Mouse (Mus musculus) C2C12 (cell line): ENCODE measurements at regions not wholly inside any gene's neighbourhood (a gene's known extent, or its start where the extent isn't known, plus 50 kb on each side); places are given as distances from the start of the nearest gene placed in this dataset.

Experiments used
- H3K27me3 ChIP-seq: one replicate; pipeline ENCODE4 v1.6.1; 2011; ENCODE audit not compliant: control insufficient read depth, insufficient read depth, insufficient read length
- H3K36me3 ChIP-seq: one replicate; pipeline ENCODE4 v1.6.1; 2011; ENCODE audit not compliant: control insufficient read depth, insufficient read depth
- H3K4me3 ChIP-seq: one replicate; pipeline ENCODE4 v1.5.1; 2011; ENCODE audit warnings: mild to moderate bottlenecking, control low read depth; ENCODE audit not compliant: poor library complexity, insufficient read depth, severe bottlenecking
- H3K79me2 ChIP-seq: one replicate; pipeline ENCODE4 v1.6.1; 2011; ENCODE audit not compliant: control insufficient read depth, insufficient read depth
- H3K79me3 ChIP-seq: one replicate; pipeline ENCODE4 v1.6.1; 2011; ENCODE audit warnings: low read depth, control low read depth
- H3ac ChIP-seq: one replicate; pipeline ENCODE3; 2011; ENCODE audit warnings: low read depth; ENCODE audit not compliant: control insufficient read depth, insufficient read length
- CEBPB ChIP-seq: IDR thresholded peaks from one replicate; pipeline ENCODE4 v1.6.1; 2011; ENCODE audit warnings: low read depth, mild to moderate bottlenecking, control low read depth, moderate library complexity
- CTCF ChIP-seq: IDR thresholded peaks from one replicate; pipeline ENCODE4 v1.5.1; 2011; ENCODE audit not compliant: control insufficient read depth, insufficient read depth, insufficient read length
- FOSL1 ChIP-seq: IDR thresholded peaks from one replicate; pipeline ENCODE4 v1.8.0; 2011; ENCODE audit warnings: mild to moderate bottlenecking, low read length; ENCODE audit not compliant: poor library complexity, insufficient read depth, severe bottlenecking
- MAX ChIP-seq: IDR thresholded peaks from one replicate; pipeline ENCODE4 v1.6.1; 2011; ENCODE audit warnings: mild to moderate bottlenecking, control low read depth
- MYOD1 ChIP-seq: IDR thresholded peaks from one replicate; pipeline ENCODE4 v1.6.1; 2011; ENCODE audit warnings: low read depth; ENCODE audit not compliant: control insufficient read depth, insufficient read length
- MYOG ChIP-seq: IDR thresholded peaks from one replicate; pipeline ENCODE4 v1.6.1; 2011; ENCODE audit not compliant: control insufficient read depth, insufficient read length; ENCODE audit errors: extremely low read depth
- USF1 ChIP-seq: IDR thresholded peaks from one replicate; pipeline ENCODE4 v1.6.1; 2011; ENCODE audit warnings: low read depth, mild to moderate bottlenecking, control low read depth, moderate library complexity

DNA sequence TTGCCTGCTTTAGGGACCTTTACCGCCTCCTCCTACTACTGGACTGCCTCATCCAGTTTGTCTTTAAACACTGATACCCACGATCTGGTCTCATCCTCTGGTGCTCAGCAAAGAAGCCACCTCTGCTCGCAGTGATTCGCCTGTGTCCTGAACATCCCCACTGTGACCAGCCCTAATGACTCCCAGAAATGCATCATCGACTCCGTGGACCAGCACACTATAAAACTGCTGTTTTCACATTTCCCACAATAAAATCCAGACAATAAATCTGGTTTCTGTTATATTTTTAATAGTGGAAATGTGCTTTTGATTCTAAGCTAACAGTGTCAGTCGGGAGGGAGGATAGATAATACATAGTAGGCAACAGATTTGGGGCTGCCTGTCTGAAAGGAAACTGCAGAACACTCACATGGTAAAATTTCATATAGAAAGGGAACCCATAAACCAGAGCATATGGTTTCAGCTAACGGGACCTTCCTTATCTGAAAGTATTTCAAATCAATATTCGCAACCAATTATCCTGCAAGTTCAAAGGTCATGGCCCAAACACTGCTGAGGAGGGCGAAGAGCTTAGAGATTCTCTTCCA, 233.7 kb upstream of the Cxadr start:
- H3K79me3 ChIP-seq: no peaks in the 10 kb centered on the region
- no peaks in the 10 kb centered on the region for H3K36me3 ChIP-seq
- H3K27me3 ChIP-seq: no peaks in the 10 kb centered on the region
- TF ChIP-seq CTCF (no peak), MYOD1 (no peak), CEBPB (no peak), FOSL1 (no peak), MYOG (no peak), MAX (no peak), USF1 (no peak)
- no peak overlapping the region for H3K4me3 ChIP-seq
- H3K79me2 ChIP-seq: no peaks in the 10 kb centered on the region
- H3ac ChIP-seq: no peak overlapping the region

DNA sequence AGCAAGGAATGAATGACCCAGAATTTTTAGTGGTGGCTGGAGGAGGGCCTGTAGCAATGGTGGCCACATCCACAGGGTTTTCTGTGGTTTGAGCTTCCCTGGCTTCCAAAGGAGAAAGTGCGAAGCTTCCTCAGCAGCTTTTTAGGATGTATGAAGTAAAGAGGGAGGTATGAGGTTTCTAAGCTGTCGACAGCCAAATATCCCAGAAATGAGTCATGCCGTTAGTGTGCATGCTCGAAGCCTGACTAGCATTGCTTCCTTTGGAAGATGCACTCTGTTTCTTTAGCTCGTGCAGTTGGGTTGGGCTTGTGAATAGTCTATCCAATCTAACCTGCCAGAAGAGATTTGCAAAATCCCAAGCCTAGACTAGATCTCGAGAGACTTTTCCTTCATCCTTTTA, 240.8 kb upstream of the Cxadr start:
- no peak for TF ChIP-seq MYOD1
- TF ChIP-seq CTCF: no peak
- no peak for TF ChIP-seq MAX
- TF ChIP-seq FOSL1: peak; percentile 31
- H3K27me3 ChIP-seq: no peaks in the 10 kb centered on the region
- no peak overlapping the region for H3K4me3 ChIP-seq
- no peaks in the 10 kb centered on the region for H3K79me2 ChIP-seq
- H3ac ChIP-seq: no peak overlapping the region
- no peaks in the 10 kb centered on the region for H3K79me3 ChIP-seq
- no peaks in the 10 kb centered on the region for H3K36me3 ChIP-seq

DNA sequence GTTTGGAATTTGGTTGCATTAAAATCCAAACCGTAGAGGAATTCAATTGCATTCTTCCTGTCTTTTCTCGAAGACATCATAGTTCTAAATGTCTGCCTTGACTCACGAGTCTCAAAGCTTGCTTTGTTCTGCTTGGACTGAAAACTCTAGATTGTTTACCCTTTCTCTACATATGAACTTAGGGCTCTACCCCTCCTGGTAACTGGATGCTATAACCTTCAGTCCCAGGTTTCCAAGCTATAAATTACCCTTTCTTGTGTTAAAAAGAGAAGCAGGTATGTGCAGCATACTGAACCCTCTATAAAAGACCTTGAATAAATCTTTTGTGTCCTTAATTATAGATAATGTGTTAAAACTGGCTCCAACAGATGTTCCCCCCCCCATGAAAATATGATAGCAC, 243.7 kb upstream of the Cxadr start:
- no peaks in the 10 kb centered on the region for H3K79me3 ChIP-seq
- no peak overlapping the region for H3K4me3 ChIP-seq
- H3K27me3 ChIP-seq: no peaks in the 10 kb centered on the region
- no peak overlapping the region for H3ac ChIP-seq
- TF ChIP-seq CEBPB: no peak
- no peaks in the 10 kb centered on the region for H3K79me2 ChIP-seq
- H3K36me3 ChIP-seq: no peaks in the 10 kb centered on the region

DNA sequence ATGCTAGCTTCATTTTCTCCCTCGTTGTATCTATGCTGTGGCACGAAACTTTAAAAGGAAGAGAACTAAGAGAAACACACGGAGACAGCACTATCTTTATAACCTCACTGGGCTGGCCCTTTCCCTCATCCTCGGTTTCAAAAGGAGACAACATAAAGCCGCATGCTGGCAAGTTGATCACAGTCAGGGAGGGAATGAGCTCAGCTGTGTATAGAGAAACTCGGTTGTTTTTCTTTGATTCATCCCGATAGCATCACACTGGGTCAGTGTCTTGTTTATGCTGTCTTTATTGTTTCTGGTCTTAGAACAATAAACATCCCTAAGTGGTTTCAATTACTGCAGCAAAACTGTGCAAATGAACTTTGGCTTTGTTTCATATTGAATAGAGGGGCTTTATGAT, 249.2 kb upstream of the Cxadr start:
- Histone ChIP-seq H3K79me3 (no peaks in the 10 kb centered on the region), H3K79me2 (no peaks in the 10 kb centered on the region)
- TF ChIP-seq FOSL1: no peak
- TF ChIP-seq CEBPB: no peak
- no peak for TF ChIP-seq USF1
- TF ChIP-seq CTCF: no peak

DNA sequence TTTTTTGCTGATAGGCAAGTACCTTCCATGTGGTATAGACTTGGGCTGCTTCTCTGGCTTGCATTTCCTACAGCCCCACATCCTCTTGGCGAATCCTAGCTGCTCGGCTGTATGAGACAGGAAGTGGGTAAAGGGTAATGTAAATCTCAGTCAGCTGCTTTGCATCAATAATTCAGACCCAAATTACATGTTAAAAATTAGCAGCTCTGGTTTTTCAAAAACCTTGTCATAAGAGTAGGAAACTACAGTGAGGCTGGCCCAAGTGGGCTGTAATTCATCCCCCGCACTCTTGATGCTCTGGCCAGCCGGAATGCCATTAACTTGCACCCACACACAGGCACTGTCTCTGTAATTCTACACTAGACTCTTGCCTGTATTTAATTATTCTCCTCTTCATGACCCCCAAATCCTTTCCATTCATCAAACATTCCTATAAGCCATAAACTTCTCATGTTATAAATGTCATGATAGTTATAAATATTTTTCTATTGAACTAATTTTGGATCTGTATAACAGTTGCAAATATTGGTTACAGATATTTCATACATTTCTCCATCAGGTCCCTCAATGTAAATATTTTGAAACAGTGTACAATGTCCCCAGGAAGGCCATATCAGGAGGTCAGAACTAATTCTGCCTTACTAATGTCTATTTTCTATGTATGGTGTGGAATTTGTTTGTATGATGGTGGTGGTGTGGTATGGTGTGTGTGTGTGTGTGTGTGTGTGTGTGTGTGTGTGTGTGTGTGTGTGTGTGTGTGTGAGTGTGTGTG, 261.0 kb upstream of the Cxadr start:
- Histone ChIP-seq H3K79me3 (no peaks in the 10 kb centered on the region), H3ac (no peak overlapping the region), H3K79me2 (no peaks in the 10 kb centered on the region), H3K36me3 (no peaks in the 10 kb centered on the region), H3K27me3 (no peaks in the 10 kb centered on the region), H3K4me3 (no peak overlapping the region)
- no peak for TF ChIP-seq FOSL1
- no peak for TF ChIP-seq CTCF
- no peak for TF ChIP-seq MYOD1
- no peak for TF ChIP-seq USF1
- no peak for TF ChIP-seq MAX
- TF ChIP-seq CEBPB: no peak
- TF ChIP-seq MYOG: no peak

More for the DNA sequence above, 249.2 kb upstream of the Cxadr start:
- no peak overlapping the region for H3ac ChIP-seq
- H3K36me3 ChIP-seq: no peaks in the 10 kb centered on the region
- H3K27me3 ChIP-seq: no peaks in the 10 kb centered on the region
- no peak overlapping the region for H3K4me3 ChIP-seq

DNA sequence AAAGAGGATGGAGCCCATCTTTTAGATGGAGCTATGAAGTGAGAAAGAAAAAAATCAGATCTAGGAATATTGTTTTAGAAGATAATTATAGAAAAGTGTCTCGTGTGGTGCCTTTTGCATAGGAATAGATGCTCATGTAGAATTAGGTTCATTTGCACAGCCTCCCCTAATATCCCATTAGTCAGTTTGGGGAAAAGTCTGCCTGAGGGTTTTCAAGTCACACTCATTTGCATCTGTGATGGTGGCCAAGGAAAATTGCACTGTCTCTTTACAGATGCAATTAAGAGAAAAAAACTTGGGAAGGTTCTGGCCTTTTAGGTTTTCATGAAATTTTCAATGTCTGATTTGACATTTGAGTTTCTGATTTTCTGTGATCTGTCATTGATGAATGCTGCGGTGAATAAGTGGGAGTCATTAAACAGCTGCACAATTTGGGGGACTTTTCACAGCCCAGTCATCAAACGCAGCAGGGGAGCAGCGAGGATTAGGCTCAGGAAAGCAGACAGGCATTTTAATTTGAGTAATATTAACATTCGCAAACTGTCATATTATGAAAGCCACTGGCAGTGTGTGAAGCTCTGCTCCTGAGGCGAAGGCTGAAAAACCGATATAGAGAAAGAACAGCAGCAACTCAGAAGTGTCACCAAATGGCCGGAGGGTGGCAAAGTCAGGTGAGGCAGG, 281.5 kb upstream of the Cxadr start:
- Histone ChIP-seq H3K36me3 (no peaks in the 10 kb centered on the region), H3ac (no peak overlapping the region), H3K79me3 (no peaks in the 10 kb centered on the region), H3K27me3 (no peaks in the 10 kb centered on the region), H3K79me2 (no peaks in the 10 kb centered on the region), H3K4me3 (no peak overlapping the region)
- TF ChIP-seq FOSL1: no peak
- no peak for TF ChIP-seq CTCF
- TF ChIP-seq MYOD1: no peak
- no peak for TF ChIP-seq MAX
- TF ChIP-seq MYOG: no peak
- no peak for TF ChIP-seq USF1
- TF ChIP-seq CEBPB: no peak
